Mouse (Mus musculus) forebrain, embryonic 12.5 days (tissue): ENCODE measurements around the gene Slfn8. TPM values are rescaled to one million over a fixed set of nuclear protein-coding genes. Genes with fewer than 3 reads are reported as not detected.
A peak's percentile ranks its signal among the peaks of the same experiment; 100 is the strongest.
"Not testable (repeated sequence)": the region's sequence is repeated elsewhere in the genome, so short reads cannot be mapped to it uniquely, and the experiment has no call there.

Experiments
- ATAC-seq: fragments of 200-750 bp; cut with Nextera tagmentation; 2 replicates; pipeline ENCODE4 v1.8.0; 2017; ENCODE audit warnings: moderate TSS enrichment; ENCODE audit not compliant: low FRiP score
- H3K27ac ChIP-seq: fragments of 300-500 bp; sonication (generic); 2 replicates; pipeline ENCODE4 v1.5.1; 2016; ENCODE audit warnings: mild to moderate bottlenecking
- H3K27me3 ChIP-seq: fragments of 300-500 bp; sonication (generic); 2 replicates; pipeline ENCODE4 v1.6.1; 2016; ENCODE audit warnings: mild to moderate bottlenecking
- H3K36me3 ChIP-seq: fragments of 300-500 bp; sonication (generic); replicated peaks from 2 replicates; pipeline ENCODE4 v1.6.1; 2016; ENCODE audit warnings: mild to moderate bottlenecking
- H3K4me1 ChIP-seq: fragments of 300-500 bp; sonication (generic); 2 replicates; pipeline ENCODE4 v1.6.1; 2016
- H3K4me2 ChIP-seq: fragments of 300-500 bp; sonication (generic); 2 replicates; pipeline ENCODE4 v1.6.1; 2016; ENCODE audit warnings: mild to moderate bottlenecking, moderate library complexity
- H3K4me3 ChIP-seq: fragments of 300-500 bp; sonication (generic); replicated peaks from 2 replicates; pipeline ENCODE4 v1.5.1; 2016; ENCODE audit warnings: mild to moderate bottlenecking
- H3K9ac ChIP-seq: fragments of 300-500 bp; sonication (generic); 2 replicates; pipeline ENCODE4 v1.6.1; 2016; ENCODE audit warnings: mild to moderate bottlenecking
- H3K9me3 ChIP-seq: fragments of 300-500 bp; sonication (generic); 2 replicates; pipeline ENCODE4 v1.6.1; 2016
- WGBS: fragments of 180-500 bp; shearing (Covaris S2); methylation state at CpG from one replicate; pipeline ENCODE4 v1.1.7; 2016; 5-methylcytosine and 5-hydroxymethylcytosine counted together
- polyA plus RNA-seq: library from polyadenylated mRNA; unstranded; fragments of >200 nt; fragmentation: Nextera tagmentation; extraction: Ambion mirVana; gene quantifications from 2 replicates; pipeline ENCODE4 v1.2.1, GENCODE M21; 2016

The Slfn8 gene
- polyA plus RNA-seq, 1 experiment from 2014 or later: 0.37 TPM

- Histone ChIP-seq H3K27ac (no peak overlapping the region), H3K9ac (no peak overlapping the region), H3K4me2 (no peak overlapping the region), H3K36me3 (no peaks in the 10 kb centered on the region), H3K4me3 (no peak overlapping the region), H3K27me3 (0 out of 2 replicates have a peak, but pooled peaks cover 14% of the 10 kb centered on the region), H3K9me3 (no peaks in the 10 kb centered on the region), H3K4me1 (no peaks in the 10 kb centered on the region)
- 77% methylated on average over 4 of the region's 4 CpGs for WGBS
- ATAC-seq: no peak
These were observed 23.3 kb upstream of the Slfn8 start for GRCm38 (mm10) chr11:83043891-83044290.

GRCm38 (mm10) chr11:83041000-83041399, 20.4 kb upstream of the Slfn8 start:
- no peak overlapping the region for H3K4me2 ChIP-seq
- H3K4me1 ChIP-seq: no peaks in the 10 kb centered on the region
- 0 out of 2 replicates have a peak, but pooled peaks cover 14% of the 10 kb centered on the region for H3K27me3 ChIP-seq
- no peaks in the 10 kb centered on the region for H3K36me3 ChIP-seq
- no peak overlapping the region for H3K9ac ChIP-seq
- no peak for ATAC-seq
- H3K27ac ChIP-seq: no peak overlapping the region
- no peaks in the 10 kb centered on the region for H3K9me3 ChIP-seq
- H3K4me3 ChIP-seq: no peak overlapping the region

DNA sequence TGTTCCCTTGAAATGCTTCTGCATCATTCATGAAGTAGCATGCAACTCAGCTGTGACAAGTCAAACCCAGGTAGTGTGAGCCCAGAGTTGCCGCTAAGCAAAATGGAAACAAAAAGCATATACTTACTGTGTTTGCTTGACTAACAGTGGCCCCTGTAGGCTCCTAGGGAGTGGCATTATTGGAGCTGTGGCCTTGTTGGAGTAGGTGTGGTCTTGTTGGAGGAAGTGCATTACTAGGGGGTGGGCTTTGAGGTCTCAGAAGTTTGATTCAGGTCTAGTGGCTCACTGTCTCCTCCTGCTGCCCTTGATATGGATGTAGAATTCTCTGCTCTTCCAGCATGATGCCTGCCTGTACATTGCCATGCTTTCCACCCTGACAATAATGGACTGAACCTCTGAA, 19.7 kb upstream of the Slfn8 start:
- Histone ChIP-seq H3K36me3 (no peaks in the 10 kb centered on the region), H3K9me3 (no peaks in the 10 kb centered on the region), H3K4me3 (no peak overlapping the region), H3K9ac (no peak overlapping the region), H3K4me1 (no peaks in the 10 kb centered on the region), H3K27ac (no peak overlapping the region), H3K4me2 (no peak overlapping the region), H3K27me3 (0 out of 2 replicates have a peak, but pooled peaks cover 14% of the 10 kb centered on the region)
- ATAC-seq: no peak
- WGBS: 24% methylated on average over 1 of the region's 1 CpGs

DNA sequence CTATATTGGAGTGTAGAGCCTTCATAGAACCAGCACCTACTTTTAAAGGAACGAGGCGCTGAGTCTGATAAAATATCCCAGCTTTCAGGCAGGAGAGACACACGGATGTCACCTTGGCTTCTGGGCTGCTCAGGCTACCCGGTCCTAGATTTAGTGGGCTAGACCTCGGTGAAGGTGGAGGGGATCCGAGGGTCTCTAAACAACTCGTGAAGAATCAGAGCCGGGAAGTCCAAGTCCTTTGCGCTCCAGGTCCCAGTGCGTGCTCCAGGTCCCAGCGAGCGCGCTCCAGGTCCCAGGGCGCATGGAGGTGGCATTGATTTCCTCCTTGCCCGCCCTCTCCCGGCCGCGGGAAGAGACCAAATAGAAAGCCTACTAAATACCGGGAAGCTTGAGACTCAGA, 19.2 kb upstream of the Slfn8 start:
- Histone ChIP-seq H3K9ac (no peak overlapping the region), H3K27me3 (0 out of 2 replicates have a peak, but pooled peaks cover 14% of the 10 kb centered on the region), H3K9me3 (no peaks in the 10 kb centered on the region), H3K4me1 (no peaks in the 10 kb centered on the region), H3K27ac (no peak overlapping the region), H3K4me2 (0 out of 2 replicates have a peak overlapping the region, but pooled peaks have one; percentile 17), H3K4me3 (no peak overlapping the region), H3K36me3 (no peaks in the 10 kb centered on the region)
- no peak for ATAC-seq
- 11% methylated on average over 19 of the region's 19 CpGs for WGBS

- no peaks in the 10 kb centered on the region for H3K9me3 ChIP-seq
- 57% methylated on average over 1 of the region's 1 CpGs for WGBS
- H3K4me2 ChIP-seq: no peak overlapping the region
- H3K27me3 ChIP-seq: 0 out of 2 replicates have a peak, but pooled peaks cover 14% of the 10 kb centered on the region
- ATAC-seq: no peak
- no peak overlapping the region for H3K9ac ChIP-seq
- no peak overlapping the region for H3K27ac ChIP-seq
- H3K4me3 ChIP-seq: no peak overlapping the region
- H3K4me1 ChIP-seq: no peaks in the 10 kb centered on the region
- no peaks in the 10 kb centered on the region for H3K36me3 ChIP-seq
These were observed 18.5 kb upstream of the Slfn8 start for GRCm38 (mm10) chr11:83039156-83039555.

GRCm38 (mm10) chr11:83038686-83039085, 18.1 kb upstream of the Slfn8 start:
- H3K4me1 ChIP-seq, H3K4me2 ChIP-seq, H3K36me3 ChIP-seq, H3K27ac ChIP-seq, ATAC-seq, H3K4me3 ChIP-seq, H3K9ac ChIP-seq, H3K9me3 ChIP-seq: not testable (repeated sequence)
- 0 out of 2 replicates have a peak, but pooled peaks cover 14% of the 10 kb centered on the region for H3K27me3 ChIP-seq
- 83% methylated on average over 3 of the region's 3 CpGs for WGBS

DNA sequence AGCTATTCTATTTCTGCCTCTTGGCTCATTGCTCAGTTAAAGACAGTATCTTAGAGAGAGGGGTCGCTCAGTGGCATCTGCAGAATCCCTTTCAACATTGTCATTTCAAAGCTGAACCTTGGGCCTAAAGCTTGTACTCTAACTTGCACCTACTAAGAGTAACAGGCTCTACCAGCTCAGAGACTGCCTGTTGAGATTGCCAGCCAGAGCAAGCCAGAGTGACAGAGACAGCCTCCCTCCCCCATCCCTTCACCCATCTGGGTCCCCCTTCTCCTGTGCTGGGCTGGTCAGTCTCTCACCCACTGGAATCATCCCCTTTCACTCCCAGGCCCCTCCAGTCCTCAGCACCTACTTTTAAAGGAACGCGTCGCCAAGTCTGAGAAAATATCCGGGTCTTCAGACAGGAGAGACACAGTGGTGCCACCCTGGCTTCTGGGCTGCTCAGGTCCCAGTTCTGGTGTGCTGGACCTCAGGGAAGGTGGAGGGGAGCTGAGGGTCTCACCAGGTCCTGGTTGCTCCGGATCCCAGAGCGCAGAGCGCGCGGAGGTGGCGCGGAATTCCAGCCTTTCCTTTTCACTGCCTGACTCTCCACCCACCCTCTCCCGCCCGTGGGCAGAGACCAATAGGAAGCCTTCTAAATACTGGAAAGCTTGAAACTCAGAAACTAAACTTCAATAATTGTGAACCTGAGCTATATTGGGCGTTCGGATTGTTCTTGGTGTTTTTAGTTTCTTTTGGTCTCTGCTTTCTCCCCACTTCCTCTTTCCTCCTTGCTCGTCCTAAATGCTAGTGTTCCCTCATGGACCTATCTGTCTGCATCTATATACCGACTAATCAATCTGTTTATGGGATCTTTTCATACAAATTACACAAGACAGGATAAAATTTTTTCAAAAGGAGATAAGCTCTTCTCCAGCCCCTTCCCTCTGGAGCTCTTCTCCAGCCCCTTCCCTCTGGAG, 770 bp downstream of the Slfn8 start:
- not testable (repeated sequence) for H3K4me2 ChIP-seq, H3K4me1 ChIP-seq, H3K27ac ChIP-seq, H3K27me3 ChIP-seq, H3K36me3 ChIP-seq, H3K4me3 ChIP-seq, H3K9ac ChIP-seq, H3K9me3 ChIP-seq, ATAC-seq
- WGBS: 83% methylated on average over 18 of the region's 18 CpGs

GRCm38 (mm10) chr11:83016093-83016492, 4.5 kb downstream of the Slfn8 start:
- Histone ChIP-seq H3K4me3 (no peak overlapping the region), H3K27me3 (no peaks in the 10 kb centered on the region), H3K4me2 (no peak overlapping the region), H3K9ac (no peak overlapping the region), H3K4me1 (no peaks in the 10 kb centered on the region), H3K9me3 (no peaks in the 10 kb centered on the region), H3K27ac (no peak overlapping the region), H3K36me3 (no peaks in the 10 kb centered on the region)
- ATAC-seq: no peak

- H3K4me1 ChIP-seq: no peaks in the 10 kb centered on the region
- H3K9me3 ChIP-seq: no peaks in the 10 kb centered on the region
- ATAC-seq: no peak
- no peaks in the 10 kb centered on the region for H3K36me3 ChIP-seq
- H3K27me3 ChIP-seq: no peaks in the 10 kb centered on the region
- no peak overlapping the region for H3K27ac ChIP-seq
- 94% methylated on average over 1 of the region's 1 CpGs for WGBS
- H3K9ac ChIP-seq: no peak overlapping the region
- H3K4me2 ChIP-seq: no peak overlapping the region
- no peak overlapping the region for H3K4me3 ChIP-seq
These were observed 7.3 kb downstream of the Slfn8 start for GRCm38 (mm10) chr11:83013356-83013755.

DNA sequence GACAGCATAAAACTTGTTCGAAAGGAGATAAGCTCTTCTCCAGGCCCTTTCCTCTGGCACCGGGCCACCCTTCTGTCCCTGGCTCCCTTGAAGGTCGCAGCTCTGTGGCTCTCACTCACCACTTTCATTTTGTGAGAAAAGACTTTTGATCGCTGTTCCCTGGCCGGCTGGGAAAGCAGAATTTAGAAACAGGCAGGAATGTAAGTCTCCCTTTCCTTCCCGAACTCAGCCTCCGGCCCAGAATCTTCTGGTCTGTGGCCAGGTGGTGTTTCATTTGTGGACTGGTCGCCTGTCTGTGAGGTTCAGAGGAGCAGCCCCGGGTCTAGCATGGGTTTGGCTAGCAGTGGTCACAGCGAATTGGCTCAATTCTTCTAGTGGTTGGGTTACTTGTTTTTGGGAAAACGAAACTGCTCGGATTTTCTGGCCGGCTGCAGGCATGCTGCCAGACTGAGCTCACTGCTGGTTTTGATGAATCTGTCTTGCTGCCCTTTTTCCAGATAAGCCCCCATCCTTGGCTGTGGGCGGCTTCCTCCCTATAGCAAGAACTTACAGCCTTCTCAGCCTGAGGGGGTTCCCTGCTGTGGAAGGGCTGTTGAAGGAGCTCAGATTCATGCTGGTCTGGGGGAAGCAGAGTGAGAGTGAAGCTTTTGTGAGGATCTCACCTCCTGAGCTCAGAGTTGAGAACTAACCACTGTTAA, 29.0 kb downstream of the Slfn8 start, which contains the start of gene Slfn9:
Gene Slfn9, minus strand, starts transcription at position 362 of the 698 bp plus-strand sequence.
- Histone ChIP-seq H3K9me3 (no peaks in the 10 kb centered on the region), H3K4me1 (peaks cover 12% of the 10 kb centered on the region), H3K4me2 (peak within 1 kb of the TSS; percentile 62), H3K27me3 (peaks cover 10% of the 10 kb centered on the region), H3K9ac (peak within 1 kb of the TSS; percentile 53), H3K4me3 (peak within 1 kb of the TSS; percentile 37), H3K36me3 (no peaks in the 10 kb centered on the region), H3K27ac (no peak within 1 kb of the TSS)
- 10% methylated on average over 14 of the region's 14 CpGs for WGBS
- no peak for ATAC-seq

DNA sequence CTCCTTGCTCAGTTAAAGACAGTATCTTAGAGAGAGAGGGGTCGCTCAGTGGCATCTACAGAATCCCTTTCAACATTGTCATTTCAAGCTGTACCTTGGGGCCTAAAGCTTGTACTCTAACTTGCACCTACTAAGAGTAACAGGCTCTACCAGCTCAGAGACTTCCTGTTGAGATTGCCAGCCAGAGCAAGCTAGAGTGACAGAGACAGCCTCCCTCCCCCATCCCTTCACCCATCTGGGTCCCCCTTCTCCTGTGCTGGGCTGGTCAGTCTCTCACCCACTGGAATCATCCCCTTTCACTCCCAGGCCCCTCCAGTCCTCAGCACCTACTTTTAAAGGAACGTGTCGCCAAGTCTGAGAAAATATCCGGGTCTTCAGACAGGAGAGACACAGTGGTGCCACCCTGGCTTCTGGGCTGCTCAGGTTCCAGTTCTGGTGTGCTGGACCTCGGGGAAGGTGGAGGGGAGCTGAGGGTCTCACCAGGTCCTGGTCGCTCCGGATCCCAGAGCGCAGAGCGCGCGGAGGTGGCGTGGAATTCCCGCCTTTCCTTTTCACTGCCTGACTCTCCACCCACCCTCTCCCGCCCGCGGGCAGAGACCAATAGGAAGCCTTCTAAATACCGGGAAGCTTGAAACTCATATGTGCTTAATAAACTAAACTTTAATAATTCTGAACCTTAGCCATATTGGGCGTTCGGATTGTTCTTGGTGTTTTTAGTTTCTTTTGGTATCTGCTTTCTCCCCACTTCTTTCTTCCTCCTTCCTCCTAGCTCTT, 29.8 kb downstream of the Slfn8 start:
- Histone ChIP-seq H3K4me1 (peaks cover 12% of the 10 kb centered on the region), H3K27me3 (peaks cover 10% of the 10 kb centered on the region), H3K9ac (peak overlapping the region; percentile 53), H3K4me2 (peak overlapping the region; percentile 62), H3K4me3 (peak overlapping the region; percentile 37)
- not testable (repeated sequence) for H3K27ac ChIP-seq, H3K36me3 ChIP-seq, H3K9me3 ChIP-seq, ATAC-seq
- 7% methylated on average over 19 of the region's 19 CpGs for WGBS

DNA sequence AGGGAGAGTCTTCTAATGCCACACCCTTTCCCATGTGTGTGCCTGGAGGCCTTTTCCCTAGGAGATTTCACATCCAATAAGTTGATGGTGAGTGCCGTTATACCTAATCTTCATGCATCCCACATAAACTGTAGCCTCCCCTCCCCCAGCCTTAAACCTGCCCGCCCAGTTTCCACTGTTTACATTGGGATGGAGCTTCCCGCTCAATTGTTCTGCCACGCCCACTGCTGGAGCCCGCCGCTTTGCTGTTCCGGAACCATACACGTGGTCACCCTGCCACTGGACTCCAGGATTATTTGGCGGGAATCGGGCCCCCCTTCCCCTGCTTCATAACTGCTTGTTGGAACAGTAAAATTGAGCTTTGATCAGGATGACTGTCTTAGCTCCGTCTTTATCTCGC, 31.3 kb downstream of the Slfn8 start:
- Histone ChIP-seq H3K9me3 (no peaks in the 10 kb centered on the region), H3K4me3 (no peak overlapping the region), H3K27me3 (peaks cover 10% of the 10 kb centered on the region), H3K4me1 (peaks cover 12% of the 10 kb centered on the region), H3K9ac (no peak overlapping the region), H3K4me2 (peak overlapping the region; percentile 62), H3K27ac (no peak overlapping the region), H3K36me3 (peaks cover 10% of the 10 kb centered on the region; the same call in 1 of the 2 replicates)
- no peak for ATAC-seq
- WGBS: 50% methylated on average over 12 of the region's 12 CpGs
